Comparison of ENCODE assay signal across 21 mouse cellular contexts in the genomic region with DNA sequence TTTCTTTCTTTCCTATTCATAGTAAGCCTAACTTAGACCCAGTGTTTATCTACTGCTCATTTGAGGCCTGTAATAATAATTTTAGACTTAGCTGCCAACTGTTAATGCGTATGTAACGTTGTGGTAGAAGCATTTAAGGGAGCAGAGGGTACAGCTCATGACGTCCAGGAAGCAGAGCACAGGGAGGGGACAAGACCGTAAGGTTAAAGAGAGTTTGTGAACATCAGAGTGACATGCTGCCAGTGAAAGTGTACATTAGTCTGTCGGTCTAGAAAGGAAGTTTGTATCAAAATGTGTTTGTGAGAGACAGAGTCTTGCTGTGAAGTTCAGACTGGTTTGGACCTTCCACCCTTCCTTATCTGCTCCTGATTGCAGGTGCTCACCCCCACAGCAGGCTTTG. TPM values are rescaled to one million over a fixed set of nuclear protein-coding genes. Genes with fewer than 3 reads are reported as not detected.
A peak's percentile ranks its signal among the peaks of the same experiment; 100 is the strongest.
DNase-seq lines count a peak whose midpoint lies in the region; TF ChIP-seq lines count a peak whose summit lies in the region.
"Had no signal": no experiment of that assay in that cellular context is flagged by ENCODE, and none has a peak within 500 bp of the region (broad histone marks: within the 10 kb centered on the region; RNA-seq: fewer than 3 reads in every experiment).

No protein-coding gene starts in this region.

- no peak for TF ChIP-seq CTCF in thymus, adult 2 months (IDR thresholded peaks at IDR 0.05; ENCODE audit: borderline replicate concordance, control insufficient read depth, extremely low read depth, insufficient read depth, low read length, poor library complexity)
- no peak for TF ChIP-seq CTCF in ES-Bruce4 (IDR thresholded peaks at IDR 0.05; ENCODE audit: low read depth, low read length)
- TF ChIP-seq CTCF in layer of hippocampus, adult 2 months (conservative IDR thresholded peaks at IDR 0.05), result no peak

- TF ChIP-seq EP300 in ES-Bruce4 (IDR thresholded peaks at IDR 0.05; ENCODE audit: insufficient read depth, low read depth, low read length), result no peak

- peak overlapping the region; percentile 62 for H3K9ac ChIP-seq in ES-Bruce4 (ENCODE audit: low read depth, poor library complexity, severe bottlenecking)
- H3K9ac ChIP-seq: forebrain, embryonic 13.5 days; heart, embryonic 12.5 days; hindbrain, embryonic 13.5 days; intestine, embryonic 15.5 days had no signal

- H3K9me3 ChIP-seq in ES-Bruce4 (replicated peaks; ENCODE audit: control insufficient read depth, insufficient read depth, low read length, poor library complexity, severe bottlenecking), result no peaks in the 10 kb centered on the region
- H3K9me3 ChIP-seq: embryonic facial prominence, embryonic 10.5 days; forebrain, embryonic 13.5 days; G1E; heart, embryonic 12.5 days; hindbrain, embryonic 13.5 days; intestine, embryonic 15.5 days had no signal

- no peak overlapping the region for H3K4me3 ChIP-seq in thymus, adult 2 months (ENCODE audit: control insufficient read depth, insufficient read depth, low read length)
- H3K4me3 ChIP-seq in ES-Bruce4 (ENCODE audit: low read depth, low read length), result peak overlapping the region; percentile 23
- H3K4me3 ChIP-seq in layer of hippocampus, adult 2 months, result no peak overlapping the region
- H3K4me3 ChIP-seq: embryonic facial prominence, embryonic 10.5 days; forebrain, embryonic 13.5 days; gastrocnemius, adult 2 months; heart, embryonic 12.5 days; hindbrain, embryonic 13.5 days; intestine, embryonic 15.5 days had no signal

- peaks cover 5% of the 10 kb centered on the region for H3K4me1 ChIP-seq in thymus, adult 2 months (replicated peaks; ENCODE audit: control insufficient read depth, insufficient read depth, low read length)
- H3K4me1 ChIP-seq in ES-Bruce4 (ENCODE audit: control insufficient read depth, insufficient read depth, low read length), result peaks cover 1% of the 10 kb centered on the region

- 70% methylated on average over 5 of the region's 5 CpGs for WGBS in thymus, adult 2 months

- DNase-seq in thymus, adult 2 months, result no peak
- DNase-seq in thymus, postnatal 36 days, result no peak
- peak; percentile 51 for DNase-seq in induced T-regulatory cell, adult 2 months (ENCODE audit: low read depth)
- no peak for DNase-seq in layer of hippocampus, adult 2 months (ENCODE audit: low spot score in 2 of 2)
- no peak for DNase-seq in retina, postnatal 1 day
- DNase-seq: adrenal gland, adult 2 months; adrenal gland, postnatal 25 days; cerebellum, adult 2 months; cerebellum, postnatal 10 days; gastrocnemius, adult 2 months; gastrocnemius, postnatal 25 days; heart, postnatal 4 days had no signal

- H3K27ac ChIP-seq in thymus, adult 2 months (ENCODE audit: control insufficient read depth, insufficient read depth, low read length), result 0 out of 2 replicates have a peak overlapping the region, but pooled peaks have one; percentile 30
- H3K27ac ChIP-seq in ES-Bruce4 (ENCODE audit: insufficient read depth, low read length), result peak overlapping the region; percentile 30
- no peak overlapping the region for H3K27ac ChIP-seq in layer of hippocampus, adult 2 months
- H3K27ac ChIP-seq: embryonic facial prominence, embryonic 10.5 days; forebrain, embryonic 13.5 days; gastrocnemius, adult 2 months; hindbrain, embryonic 13.5 days; hindbrain, postnatal 0 days; intestine, embryonic 15.5 days had no signal

- H3K36me3 ChIP-seq in thymus, adult 2 months (ENCODE audit: control insufficient read depth, insufficient read depth, low read length), result no peaks in the 10 kb centered on the region
- peaks cover 22% of the 10 kb centered on the region for H3K36me3 ChIP-seq in ES-Bruce4 (ENCODE audit: control insufficient read depth, insufficient read depth, low read length, poor library complexity, severe bottlenecking)
- H3K36me3 ChIP-seq: hindbrain, embryonic 13.5 days had no signal

- no peak for TF ChIP-seq POLR2A in thymus, adult 2 months (IDR thresholded peaks at IDR 0.05; ENCODE audit: control insufficient read depth, extremely low read depth, insufficient read depth, low read length, poor library complexity)
- no peak for TF ChIP-seq POLR2A in ES-Bruce4 (IDR thresholded peaks at IDR 0.05; ENCODE audit: insufficient read depth, low read length)

- H3K27me3 ChIP-seq in thymus, adult 2 months (ENCODE audit: control insufficient read depth, insufficient read depth, low read length), result no peaks in the 10 kb centered on the region
- no peaks in the 10 kb centered on the region for H3K27me3 ChIP-seq in ES-Bruce4 (ENCODE audit: control insufficient read depth, insufficient read depth, low read length, poor library complexity, severe bottlenecking)
- H3K27me3 ChIP-seq: CH12.LX; forebrain, embryonic 13.5 days; heart, embryonic 12.5 days; hindbrain, embryonic 13.5 days; intestine, embryonic 15.5 days had no signal

RNA-seq across cellular contexts. Expression of a gene that starts 3.2 kb away (rescaled TPM):
- polyA plus RNA-seq in thymus, adult 2 months (2012; rRNA removed), result 3.6 and 3.9 TPM in 2 replicates
- 77.4 and 80.5 TPM in 2 replicates for polyA plus RNA-seq in ES-Bruce4 (2011; ENCODE audit: insufficient read depth, insufficient read length, low read depth, missing spikeins)
- 10 to 100 TPM; 11.2 to 12.3 TPM for total RNA-seq in layer of hippocampus, adult 2 months (2021)

RNA-seq across cellular contexts. Expression of a gene that starts 3.4 kb away (rescaled TPM):
- polyA plus RNA-seq in thymus, adult 2 months (2012; rRNA removed), result 19.3 and 28.6 TPM in 2 replicates
- polyA plus RNA-seq in ES-Bruce4 (2011; ENCODE audit: insufficient read depth, insufficient read length, low read depth, missing spikeins), result 207 and 213 TPM in 2 replicates
- total RNA-seq in layer of hippocampus, adult 2 months (2021), result 1 to 10 TPM; 2.0 TPM

RNA-seq across cellular contexts. Expression of a gene that starts 57.9 kb away (rescaled TPM):
- 0.23 and 0.55 TPM in 2 replicates for polyA plus RNA-seq in thymus, adult 2 months (2012; rRNA removed)
- 5.6 and 7.7 TPM in 2 replicates for polyA plus RNA-seq in ES-Bruce4 (2011; ENCODE audit: insufficient read depth, insufficient read length, low read depth, missing spikeins)
- total RNA-seq in layer of hippocampus, adult 2 months (2021), result 100 to 1,000 TPM; 162 to 174 TPM
- polyA plus RNA-seq: G1E had no signal

Comparison
In these comparisons a context has a peak if more than half of its experiments do, and no peak if none do; other contexts are left out.
1. RNA of a gene that starts 3.2 kb away (polyA plus RNA-seq): 77.4 to 80.5 TPM in ES-Bruce4; 3.6 to 3.9 TPM in thymus, adult 2 months; every median in the first group is over 10 times any median in the second.